Mouse (Mus musculus) hindbrain, embryonic 11.5 days (tissue): ENCODE data around the gene Ubl4b. TPM values are rescaled to one million over a fixed set of nuclear protein-coding genes. Genes with fewer than 3 reads are reported as not detected.
A peak's percentile ranks its signal among the peaks of the same experiment; 100 is the strongest.

Experiments used
- ATAC-seq: fragments of 200-750 bp; cut with Nextera tagmentation; 2 replicates; pipeline ENCODE4 v1.8.0; 2017; ENCODE audit warnings: mild to moderate bottlenecking, moderate TSS enrichment, moderate library complexity; ENCODE audit not compliant: low FRiP score
- DNase-seq: peaks from one replicate; pipeline ENCODE4 v3.0.0-alpha.2; 2015; ENCODE audit warnings: low spot score
- H3K27ac ChIP-seq: fragments of 300-500 bp; sonication (generic); 2 replicates; pipeline ENCODE4 v1.5.1; 2014; ENCODE audit warnings: mild to moderate bottlenecking, low read depth, low read length
- H3K27me3 ChIP-seq: fragments of 300-500 bp; sonication (generic); 2 replicates; pipeline ENCODE4 v1.6.1; 2014; ENCODE audit warnings: mild to moderate bottlenecking, low read length, moderate library complexity, mixed read lengths; ENCODE audit not compliant: control insufficient read depth, insufficient read depth
- H3K36me3 ChIP-seq: fragments of 300-500 bp; sonication (generic); 2 replicates; pipeline ENCODE4 v1.6.1; 2014; ENCODE audit warnings: mild to moderate bottlenecking, low read length, moderate library complexity, mixed read lengths; ENCODE audit not compliant: control insufficient read depth, insufficient read depth
- H3K4me1 ChIP-seq: fragments of 300-500 bp; sonication (generic); replicated peaks from 2 replicates; pipeline ENCODE4 v1.6.1; 2014; ENCODE audit warnings: low read length, mixed read lengths; ENCODE audit not compliant: control insufficient read depth, insufficient read depth
- H3K4me2 ChIP-seq: fragments of 300-500 bp; sonication (generic); replicated peaks from 2 replicates; pipeline ENCODE4 v1.6.1; 2014; ENCODE audit warnings: mild to moderate bottlenecking, low read depth, low read length
- H3K4me3 ChIP-seq: fragments of 300-500 bp; sonication (generic); 2 replicates; pipeline ENCODE4 v1.5.1; 2014; ENCODE audit warnings: low read depth, low read length
- H3K9ac ChIP-seq: fragments of 300-500 bp; sonication (generic); 2 replicates; pipeline ENCODE4 v1.6.1; 2014; ENCODE audit warnings: low read depth, low read length
- H3K9me3 ChIP-seq: fragments of 300-500 bp; sonication (generic); 2 replicates; pipeline ENCODE4 v1.6.1; 2016; ENCODE audit warnings: low read length; ENCODE audit not compliant: control insufficient read depth
- WGBS: fragments of 180-500 bp; shearing (Covaris S2); extraction: QIAGEN DNeasy Blood & Tissue Kit; methylation state at CpG from one replicate; pipeline ENCODE4 v1.1.7; 2014; 5-methylcytosine and 5-hydroxymethylcytosine counted together
- polyA plus RNA-seq: library from polyadenylated mRNA; unstranded; fragments of >200 nt; fragmentation: Nextera tagmentation; extraction: Ambion mirVana; gene quantifications from 2 replicates; pipeline ENCODE4 v1.2.1, GENCODE M21; 2014

The Ubl4b gene
- polyA plus RNA-seq = not detected in 2 replicates

- H3K4me2 ChIP-seq = no peak within 1 kb of the TSS
- no peak for ATAC-seq
- 0 out of 2 replicates have a peak, but pooled peaks cover 2% of the 10 kb centered on the region for H3K27me3 ChIP-seq
- 91% methylated on average over 2 of the region's 2 CpGs for WGBS
- no peaks in the 10 kb centered on the region for H3K9me3 ChIP-seq
- H3K36me3 ChIP-seq = no peaks in the 10 kb centered on the region
- H3K27ac ChIP-seq = no peak within 1 kb of the TSS
- H3K4me3 ChIP-seq = no peak within 1 kb of the TSS
- no peak within 1 kb of the TSS for H3K9ac ChIP-seq
- no peaks in the 10 kb centered on the region for H3K4me1 ChIP-seq
- no peak for DNase-seq
Observed at GRCm38 (mm10) chr3:107554842-107555241, at the start of gene Ubl4b. Ubl4b (minus strand) TSS chr3:107555073.

- 37% methylated on average over 6 of the region's 6 CpGs for WGBS
- no peaks in the 10 kb centered on the region for H3K9me3 ChIP-seq
- H3K4me2 ChIP-seq = no peak overlapping the region
- DNase-seq (no peak), ATAC-seq (no peak; the same call in 1 of the 2 replicates)
- peaks cover 49% of the 10 kb centered on the region for H3K27me3 ChIP-seq
- H3K4me1 ChIP-seq = peaks cover 3% of the 10 kb centered on the region
- H3K36me3 ChIP-seq = no peaks in the 10 kb centered on the region
- no peak overlapping the region for H3K4me3 ChIP-seq
- H3K27ac ChIP-seq = no peak overlapping the region
- H3K9ac ChIP-seq = no peak overlapping the region
Observed at GRCm38 (mm10) chr3:107600127-107600526, 45.3 kb upstream of the Ubl4b start.

- Histone ChIP-seq H3K36me3 (no peaks in the 10 kb centered on the region), H3K9me3 (no peaks in the 10 kb centered on the region), H3K27me3 (peaks cover 69% of the 10 kb centered on the region), H3K4me2 (no peak overlapping the region), H3K4me1 (peaks cover 7% of the 10 kb centered on the region), H3K4me3 (no peak overlapping the region), H3K9ac (no peak overlapping the region), H3K27ac (no peak overlapping the region)
- 3% methylated on average over 22 of the region's 22 CpGs for WGBS
- peak; percentile 68 for DNase-seq
- ATAC-seq = no peak
Observed at GRCm38 (mm10) chr3:107597586-107598389, 42.9 kb upstream of the Ubl4b start.

- no peak overlapping the region for H3K4me3 ChIP-seq
- no peak overlapping the region for H3K9ac ChIP-seq
- no peaks in the 10 kb centered on the region for H3K9me3 ChIP-seq
- WGBS = 2% methylated on average over 21 of the region's 24 CpGs
- H3K27me3 ChIP-seq = peaks cover 74% of the 10 kb centered on the region
- no peaks in the 10 kb centered on the region for H3K36me3 ChIP-seq
- no peak for ATAC-seq
- no peak for DNase-seq
- H3K27ac ChIP-seq = no peak overlapping the region
- peaks cover 7% of the 10 kb centered on the region for H3K4me1 ChIP-seq
- no peak overlapping the region for H3K4me2 ChIP-seq
Observed at GRCm38 (mm10) chr3:107597134-107597533, 42.3 kb upstream of the Ubl4b start.

- no peak for DNase-seq
- H3K4me2 ChIP-seq = no peak overlapping the region
Observed at GRCm38 (mm10) chr3:107596559-107596958, 41.7 kb upstream of the Ubl4b start.

GRCm38 (mm10) chr3:107595938-107596461 is 41.1 kb upstream of the Ubl4b start:
- Histone ChIP-seq H3K36me3 (no peaks in the 10 kb centered on the region), H3K4me3 (peak overlapping the region; percentile 34), H3K27me3 (peaks cover 74% of the 10 kb centered on the region), H3K4me1 (peaks cover 7% of the 10 kb centered on the region), H3K4me2 (no peak overlapping the region), H3K27ac (no peak overlapping the region), H3K9me3 (no peaks in the 10 kb centered on the region), H3K9ac (no peak overlapping the region)
- peak; percentile 28; the same call in 1 of the 2 replicates for ATAC-seq
- peak; percentile 75 for DNase-seq
- WGBS = under 1% methylated on average over 34 of the region's 34 CpGs

More at GRCm38 (mm10) chr3:107596559-107596958, 41.7 kb upstream of the Ubl4b start:
- Histone ChIP-seq H3K27me3 (peaks cover 74% of the 10 kb centered on the region), H3K9ac (no peak overlapping the region), H3K4me3 (peak overlapping the region; percentile 1; the same call in 1 of the 2 replicates), H3K36me3 (no peaks in the 10 kb centered on the region), H3K27ac (no peak overlapping the region), H3K9me3 (no peaks in the 10 kb centered on the region), H3K4me1 (peaks cover 7% of the 10 kb centered on the region)
- ATAC-seq = no peak; the same call in 1 of the 2 replicates
- 0% methylated on average over 26 of the region's 26 CpGs for WGBS

GRCm38 (mm10) chr3:107595264-107595937 is 40.5 kb upstream of the Ubl4b start:
- Histone ChIP-seq H3K9ac (peak overlapping the region; percentile 28; the same call in 1 of the 2 replicates), H3K36me3 (no peaks in the 10 kb centered on the region), H3K27ac (no peak overlapping the region), H3K4me3 (peak overlapping the region; percentile 34), H3K9me3 (no peaks in the 10 kb centered on the region), H3K27me3 (peaks cover 74% of the 10 kb centered on the region), H3K4me1 (peaks cover 7% of the 10 kb centered on the region), H3K4me2 (peak overlapping the region; percentile 60)
- DNase-seq = peak; percentile 71
- WGBS = 1% methylated on average over 48 of the region's 50 CpGs
- peak; percentile 45 for ATAC-seq

GRCm38 (mm10) chr3:107594662-107595263 is 39.9 kb upstream of the Ubl4b start, which contains the start of gene Alx3:
Alx3 (plus strand) TSS chr3:107595031.
- no peak within 1 kb of the TSS for H3K27ac ChIP-seq
- H3K4me1 ChIP-seq = peaks cover 7% of the 10 kb centered on the region
- WGBS = 2% methylated on average over 33 of the region's 46 CpGs
- H3K4me2 ChIP-seq = peak within 1 kb of the TSS; percentile 60
- H3K9me3 ChIP-seq = no peaks in the 10 kb centered on the region
- DNase-seq (peak; percentile 45), ATAC-seq (peak; percentile 20)
- peak within 1 kb of the TSS; percentile 28; the same call in 1 of the 2 replicates for H3K9ac ChIP-seq
- H3K27me3 ChIP-seq = peaks cover 68% of the 10 kb centered on the region
- no peaks in the 10 kb centered on the region for H3K36me3 ChIP-seq
- peak within 1 kb of the TSS; percentile 34 for H3K4me3 ChIP-seq
